Mouse (Mus musculus): ENCODE results near the gene Krt20. TPM values are rescaled to one million over a fixed set of nuclear protein-coding genes. Genes with fewer than 3 reads are reported as not detected.

Krt20 gene
- polyA plus RNA-seq, 1 experiment, result 0.13 TPM

GRCm38 (mm10) chr11:99417819-99418218 is 20.1 kb downstream of the Krt20 start:
- no peak overlapping the region for H3K4me3 ChIP-seq (ENCODE audit: insufficient read depth, low read depth, low read length)
- no peaks in the 10 kb centered on the region for H3K36me3 ChIP-seq (ENCODE audit: control insufficient read depth, insufficient read depth, low read length)
- DNase-seq, result no peak
- H3K4me1 ChIP-seq (ENCODE audit: control insufficient read depth, insufficient read depth, low read length), result no peaks in the 10 kb centered on the region; the same call in 1 of the 2 replicates
- 67% methylated on average over 16 of the region's 16 CpGs for WGBS
- TF ChIP-seq CTCF (conservative IDR thresholded peaks at IDR 0.05; ENCODE audit: insufficient read depth, insufficient read length, low read depth, low read length) (no peak), POLR2A (IDR thresholded peaks at IDR 0.05; ENCODE audit: low read depth, low read length) (no peak)
- H3K27ac ChIP-seq (ENCODE audit: insufficient read depth, low read depth, low read length), result no peak overlapping the region
- no peaks in the 10 kb centered on the region for H3K27me3 ChIP-seq (replicated peaks; ENCODE audit: control insufficient read depth, insufficient read depth, low read length)

GRCm38 (mm10) chr11:99416902-99417301 is 21.0 kb downstream of the Krt20 start:
- Histone ChIP-seq H3K27me3 (replicated peaks; ENCODE audit: control insufficient read depth, insufficient read depth, low read length) (no peaks in the 10 kb centered on the region), H3K27ac (ENCODE audit: insufficient read depth, low read depth, low read length) (no peak overlapping the region), H3K4me3 (ENCODE audit: insufficient read depth, low read depth, low read length) (no peak overlapping the region), H3K36me3 (ENCODE audit: control insufficient read depth, insufficient read depth, low read length) (no peaks in the 10 kb centered on the region), H3K4me1 (ENCODE audit: control insufficient read depth, insufficient read depth, low read length) (no peaks in the 10 kb centered on the region)
- no peak for DNase-seq
- TF ChIP-seq POLR2A (IDR thresholded peaks at IDR 0.05; ENCODE audit: low read depth, low read length), result no peak
- no peak for TF ChIP-seq CTCF (conservative IDR thresholded peaks at IDR 0.05; ENCODE audit: insufficient read depth, insufficient read length, low read depth, low read length)
- WGBS, result 82% methylated on average over 13 of the region's 13 CpGs

- Histone ChIP-seq H3K4me3 (ENCODE audit: insufficient read depth, low read depth, low read length) (no peak overlapping the region), H3K27me3 (replicated peaks; ENCODE audit: control insufficient read depth, insufficient read depth, low read length) (no peaks in the 10 kb centered on the region), H3K36me3 (ENCODE audit: control insufficient read depth, insufficient read depth, low read length) (no peaks in the 10 kb centered on the region), H3K4me1 (ENCODE audit: control insufficient read depth, insufficient read depth, low read length) (no peaks in the 10 kb centered on the region), H3K27ac (ENCODE audit: insufficient read depth, low read depth, low read length) (no peak overlapping the region)
- no peak for DNase-seq
- TF ChIP-seq CTCF (conservative IDR thresholded peaks at IDR 0.05; ENCODE audit: insufficient read depth, insufficient read length, low read depth, low read length) (no peak), POLR2A (IDR thresholded peaks at IDR 0.05; ENCODE audit: low read depth, low read length) (no peak)
- 90% methylated on average over 13 of the region's 13 CpGs for WGBS
These were observed 23.3 kb downstream of the Krt20 start for GRCm38 (mm10) chr11:99414463-99415147.

GRCm38 (mm10) chr11:99413247-99413646 is 24.7 kb downstream of the Krt20 start:
- no peak overlapping the region for H3K27ac ChIP-seq (ENCODE audit: insufficient read depth, low read depth, low read length)
- H3K36me3 ChIP-seq (ENCODE audit: control insufficient read depth, insufficient read depth, low read length), result no peaks in the 10 kb centered on the region
- H3K4me3 ChIP-seq (ENCODE audit: insufficient read depth, low read depth, low read length), result no peak overlapping the region
- no peaks in the 10 kb centered on the region for H3K27me3 ChIP-seq (replicated peaks; ENCODE audit: control insufficient read depth, insufficient read depth, low read length)
- WGBS, result 18% methylated on average over 6 of the region's 6 CpGs
- no peaks in the 10 kb centered on the region for H3K4me1 ChIP-seq (ENCODE audit: control insufficient read depth, insufficient read depth, low read length)
- TF ChIP-seq POLR2A (IDR thresholded peaks at IDR 0.05; ENCODE audit: low read depth, low read length), result no peak
- peak; percentile 40 for TF ChIP-seq CTCF (conservative IDR thresholded peaks at IDR 0.05; ENCODE audit: insufficient read depth, insufficient read length, low read depth, low read length)
- DNase-seq, result peak; percentile 55

GRCm38 (mm10) chr11:99406186-99406585 is 31.8 kb downstream of the Krt20 start:
- H3K27ac ChIP-seq (ENCODE audit: insufficient read depth, low read depth, low read length), result no peak overlapping the region
- H3K36me3 ChIP-seq (ENCODE audit: control insufficient read depth, insufficient read depth, low read length), result no peaks in the 10 kb centered on the region
- H3K27me3 ChIP-seq (replicated peaks; ENCODE audit: control insufficient read depth, insufficient read depth, low read length), result no peaks in the 10 kb centered on the region
- H3K4me3 ChIP-seq (ENCODE audit: insufficient read depth, low read depth, low read length), result no peak overlapping the region
- TF ChIP-seq POLR2A (IDR thresholded peaks at IDR 0.05; ENCODE audit: low read depth, low read length) (no peak), CTCF (conservative IDR thresholded peaks at IDR 0.05; ENCODE audit: insufficient read depth, insufficient read length, low read depth, low read length) (no peak)
- DNase-seq, result no peak
- WGBS, result 56% methylated on average over 10 of the region's 10 CpGs
- H3K4me1 ChIP-seq (ENCODE audit: control insufficient read depth, insufficient read depth, low read length), result no peaks in the 10 kb centered on the region

GRCm38 (mm10) chr11:99399956-99400549 is 37.9 kb downstream of the Krt20 start:
- DNase-seq, result no peak
- no peak overlapping the region for H3K4me3 ChIP-seq (ENCODE audit: insufficient read depth, low read depth, low read length)
- no peaks in the 10 kb centered on the region for H3K27me3 ChIP-seq (replicated peaks; ENCODE audit: control insufficient read depth, insufficient read depth, low read length)
- 80% methylated on average over 13 of the region's 13 CpGs for WGBS
- TF ChIP-seq POLR2A (IDR thresholded peaks at IDR 0.05; ENCODE audit: low read depth, low read length) (no peak), CTCF (conservative IDR thresholded peaks at IDR 0.05; ENCODE audit: insufficient read depth, insufficient read length, low read depth, low read length) (no peak)
- no peaks in the 10 kb centered on the region for H3K4me1 ChIP-seq (ENCODE audit: control insufficient read depth, insufficient read depth, low read length)
- H3K27ac ChIP-seq (ENCODE audit: insufficient read depth, low read depth, low read length), result no peak overlapping the region
- no peaks in the 10 kb centered on the region for H3K36me3 ChIP-seq (ENCODE audit: control insufficient read depth, insufficient read depth, low read length)

- Histone ChIP-seq H3K27me3 (replicated peaks; ENCODE audit: control insufficient read depth, insufficient read depth, low read length) (no peaks in the 10 kb centered on the region), H3K4me1 (ENCODE audit: control insufficient read depth, insufficient read depth, low read length) (no peaks in the 10 kb centered on the region), H3K27ac (ENCODE audit: insufficient read depth, low read depth, low read length) (no peak overlapping the region), H3K36me3 (ENCODE audit: control insufficient read depth, insufficient read depth, low read length) (no peaks in the 10 kb centered on the region), H3K4me3 (ENCODE audit: insufficient read depth, low read depth, low read length) (no peak overlapping the region)
- no peak for DNase-seq
- TF ChIP-seq POLR2A (IDR thresholded peaks at IDR 0.05; ENCODE audit: low read depth, low read length), result no peak
- no peak for TF ChIP-seq CTCF (conservative IDR thresholded peaks at IDR 0.05; ENCODE audit: insufficient read depth, insufficient read length, low read depth, low read length)
- WGBS, result 60% methylated on average over 8 of the region's 8 CpGs
These were observed 39.1 kb downstream of the Krt20 start for GRCm38 (mm10) chr11:99398832-99399231.
